Mouse (Mus musculus): ENCODE measurements around the gene Slc11a2.
"Not testable (repeated sequence)": the region's sequence is repeated elsewhere in the genome, so short reads cannot be mapped to it uniquely, and the experiment has no call there.

Slc11a2 gene

DNA sequence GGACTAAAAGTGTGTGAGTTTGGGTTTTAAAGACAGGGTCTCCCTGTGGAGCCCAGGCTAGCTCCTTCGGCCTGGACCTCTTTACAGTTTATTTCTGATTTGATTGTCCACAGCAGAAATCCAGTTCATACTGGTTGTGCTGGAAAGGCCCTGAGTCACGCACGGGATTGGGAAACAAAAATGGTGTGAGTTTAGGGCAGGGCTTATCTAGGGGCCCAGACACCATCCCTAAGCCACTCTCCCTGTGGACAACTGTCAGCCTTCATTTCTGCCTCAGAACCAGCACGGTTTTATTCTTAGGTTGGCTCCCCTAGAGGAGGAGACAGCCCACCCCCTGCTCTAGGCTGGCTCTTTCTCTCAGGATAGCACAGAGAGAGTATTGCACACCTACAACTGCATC, 8.4 kb upstream of the Slc11a2 start:
- DNase-seq = no peak

DNA sequence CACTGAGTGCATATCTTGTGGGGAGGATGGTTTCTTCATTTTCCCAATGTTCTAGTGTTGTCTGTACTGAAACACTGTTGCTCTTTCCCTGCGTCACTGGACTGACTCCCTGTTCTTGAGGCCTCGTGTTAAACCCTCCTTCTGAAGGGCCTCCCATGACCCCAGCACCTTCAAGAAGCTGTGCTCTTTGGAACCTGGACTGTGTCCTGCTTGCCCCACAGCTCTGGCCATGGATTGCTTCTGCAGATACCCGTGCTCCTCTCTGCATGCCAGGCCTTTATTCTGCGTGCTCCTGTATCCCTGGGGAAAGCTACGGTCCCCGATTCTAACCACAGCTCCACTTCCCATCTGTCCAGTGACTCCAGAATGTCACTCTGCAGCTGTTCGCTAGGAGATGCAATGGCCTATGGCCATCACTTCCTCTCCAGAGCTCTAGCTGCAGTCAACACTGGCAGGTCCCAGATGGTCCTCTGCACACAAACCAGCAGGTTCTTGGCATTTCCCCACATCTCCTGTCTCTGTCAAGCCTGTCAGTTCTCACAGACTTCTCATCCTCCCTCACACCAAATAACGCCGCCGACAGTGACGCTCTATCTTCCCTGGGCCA, 5.2 kb upstream of the Slc11a2 start:
- DNase-seq = peak; percentile 14

DNA sequence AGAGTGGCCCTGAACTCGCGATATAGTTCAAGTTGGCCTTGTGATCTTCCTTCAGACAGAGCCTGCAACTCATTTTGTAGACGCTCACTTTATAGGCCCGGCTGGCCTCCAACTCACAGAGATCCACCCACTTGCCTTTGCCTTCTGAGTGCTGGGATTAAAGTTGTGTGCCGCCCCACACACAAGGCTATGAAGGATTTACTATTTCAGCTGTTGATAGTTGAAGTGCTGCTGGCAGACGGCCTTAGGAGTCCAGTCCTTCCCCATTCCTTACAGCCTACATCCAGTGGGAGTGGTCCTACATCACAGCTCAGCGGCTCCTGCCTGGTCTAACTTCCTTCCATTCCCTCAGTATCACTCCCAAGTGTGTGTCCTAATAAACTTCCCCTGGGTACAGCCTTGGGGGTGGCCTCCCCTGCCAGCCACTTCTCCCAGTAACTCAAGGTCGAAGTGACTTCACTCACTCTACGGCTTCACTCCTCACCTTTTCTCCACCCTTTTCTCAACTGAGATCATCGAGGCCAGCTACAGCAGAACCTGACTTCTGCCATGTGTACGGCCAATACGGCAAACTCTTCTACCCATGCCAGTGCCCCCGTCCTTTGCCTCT, 3.5 kb upstream of the Slc11a2 start:
- no peak for DNase-seq

GRCm38 (mm10) chr15:100423916-100424315, 956 bp downstream of the Slc11a2 start:
- DNase-seq = peak; percentile 38

GRCm38 (mm10) chr15:100422899-100423860, 1.7 kb downstream of the Slc11a2 start:
- peak; percentile 97 for DNase-seq

GRCm38 (mm10) chr15:100422476-100422875, 2.4 kb downstream of the Slc11a2 start:
- no peak for DNase-seq

DNA sequence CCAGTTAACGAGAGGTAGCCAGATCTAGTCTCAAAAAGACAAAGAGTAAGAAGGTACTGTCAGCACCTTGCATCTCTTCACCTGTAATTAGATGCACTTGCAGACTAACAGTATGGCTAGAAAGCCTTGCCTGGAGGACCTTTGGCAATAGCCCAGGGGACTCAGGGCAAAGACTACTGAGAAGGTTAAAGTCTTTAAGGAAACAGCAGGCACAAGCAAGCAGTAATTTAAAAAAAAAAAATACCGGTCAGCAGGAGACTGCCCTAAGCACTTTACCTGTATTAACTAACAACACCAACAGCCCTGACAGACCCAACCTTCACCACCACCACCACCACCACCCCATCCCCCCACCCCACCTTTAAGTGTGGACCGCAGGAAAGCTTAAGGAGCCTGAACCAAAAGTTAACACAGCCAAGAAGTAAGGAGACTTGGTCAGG, 3.1 kb downstream of the Slc11a2 start, which contains the start of gene Gm5475:
Gene Gm5475 (plus strand): TSS at position 390 of the 440 bp plus-strand sequence.
- not testable (repeated sequence) for DNase-seq

DNA sequence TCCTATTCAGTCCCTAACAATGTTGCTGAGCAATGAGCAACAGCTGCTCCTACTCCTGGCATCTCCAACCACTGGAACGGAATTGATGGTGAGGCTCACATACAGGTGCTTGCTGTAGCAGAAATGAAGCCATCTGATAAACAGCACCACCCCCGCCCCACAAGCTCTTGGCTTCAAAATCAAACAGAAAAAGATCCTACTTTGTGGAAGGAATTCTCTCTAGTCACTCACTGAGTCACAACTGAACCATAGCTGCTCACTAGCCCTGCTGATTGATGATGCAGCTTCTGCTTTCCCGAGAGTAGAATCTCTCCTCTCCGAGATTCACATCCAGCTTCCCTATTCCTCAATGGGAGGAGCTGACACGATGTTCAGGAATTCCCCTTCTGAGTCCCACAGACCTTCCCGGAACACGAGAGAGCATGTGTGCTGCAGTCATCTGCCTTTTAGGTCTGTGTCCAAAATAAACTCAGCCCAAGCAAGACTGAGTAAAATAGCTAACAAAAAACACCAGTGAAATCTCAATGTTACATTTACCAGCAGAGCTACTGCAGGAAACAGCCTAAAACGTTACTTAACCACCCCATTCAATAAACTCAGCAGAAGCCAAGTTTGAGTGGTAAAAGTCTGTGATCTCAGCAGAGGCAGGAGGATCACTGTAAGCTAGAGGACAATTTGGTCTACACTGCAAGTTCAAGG, 3.7 kb downstream of the Slc11a2 start:
- DNase-seq = no peak

DNA sequence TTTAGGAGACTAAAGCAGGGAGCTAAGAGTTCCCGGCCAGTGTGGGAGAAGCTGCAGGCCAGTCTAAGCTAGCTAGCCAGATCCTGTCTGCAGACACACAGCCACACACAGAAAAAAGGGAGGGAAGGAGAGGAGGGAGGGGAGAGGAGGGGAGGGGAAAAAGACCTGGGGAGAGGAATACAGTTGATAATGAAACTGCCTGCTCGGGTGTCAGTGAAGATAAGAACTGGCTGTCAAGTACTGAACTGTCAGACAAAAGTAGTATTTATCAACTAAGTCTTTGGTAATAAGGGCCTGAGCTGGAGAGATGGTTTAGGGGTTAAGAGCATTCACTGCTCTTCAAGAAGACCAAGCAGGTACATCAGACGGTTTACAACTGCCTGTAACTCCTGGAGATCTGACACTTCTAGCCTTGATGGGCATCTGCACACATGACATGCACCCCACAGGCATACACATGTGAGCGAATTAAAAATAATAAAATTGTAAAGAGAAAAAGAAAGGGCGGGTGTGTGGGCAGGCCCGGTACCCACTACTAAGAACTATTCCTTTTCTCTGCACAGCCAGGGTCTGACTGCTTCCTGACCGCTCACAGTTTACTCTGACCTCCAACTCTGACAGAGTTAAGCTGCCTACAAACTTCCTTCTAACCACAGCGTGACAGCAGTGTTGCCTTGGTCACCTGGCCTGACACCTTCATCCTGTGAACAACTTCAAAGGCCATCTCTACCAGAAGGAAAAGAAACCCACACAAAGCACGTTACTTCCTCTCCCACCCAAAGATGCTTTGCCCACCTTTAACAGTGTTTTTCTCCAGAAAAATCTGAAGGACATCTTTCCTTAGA, 4.7 kb downstream of the Slc11a2 start:
- DNase-seq = no peak

GRCm38 (mm10) chr15:100419311-100419710, 5.6 kb downstream of the Slc11a2 start:
- no peak for DNase-seq

DNA sequence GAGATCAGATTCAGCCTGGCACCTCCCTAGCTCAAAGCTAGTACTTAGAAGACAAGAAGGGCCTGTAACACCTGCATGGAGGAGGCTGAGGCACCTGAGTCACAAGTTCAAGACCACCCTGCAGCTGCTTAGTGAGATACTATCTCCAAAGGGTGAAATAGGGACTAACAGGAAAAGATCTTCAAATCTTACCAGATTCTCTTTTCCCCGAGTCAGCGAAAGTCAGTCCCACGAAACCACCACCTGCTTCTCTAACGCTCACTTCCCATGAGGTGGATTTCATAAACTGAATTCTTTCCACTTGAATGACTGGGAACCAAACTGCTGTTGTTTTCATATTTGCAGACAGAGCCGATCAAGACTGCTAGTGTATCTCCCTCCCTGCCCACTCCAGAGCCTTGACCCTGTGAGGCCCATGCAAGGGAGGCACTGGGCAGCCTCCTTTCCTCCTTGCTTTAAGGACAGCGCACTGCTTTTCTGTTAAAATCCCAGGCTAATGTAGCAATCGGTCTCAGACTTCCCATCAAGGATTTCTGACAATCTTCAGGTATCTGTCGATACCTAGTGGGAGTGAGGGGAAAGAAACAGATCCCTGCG, 6.9 kb downstream of the Slc11a2 start:
- peak; percentile 43 for DNase-seq

GRCm38 (mm10) chr15:100415684-100416083, 9.2 kb downstream of the Slc11a2 start:
- no peak for DNase-seq

GRCm38 (mm10) chr15:100414942-100415341, 9.9 kb downstream of the Slc11a2 start:
- DNase-seq = no peak

DNA sequence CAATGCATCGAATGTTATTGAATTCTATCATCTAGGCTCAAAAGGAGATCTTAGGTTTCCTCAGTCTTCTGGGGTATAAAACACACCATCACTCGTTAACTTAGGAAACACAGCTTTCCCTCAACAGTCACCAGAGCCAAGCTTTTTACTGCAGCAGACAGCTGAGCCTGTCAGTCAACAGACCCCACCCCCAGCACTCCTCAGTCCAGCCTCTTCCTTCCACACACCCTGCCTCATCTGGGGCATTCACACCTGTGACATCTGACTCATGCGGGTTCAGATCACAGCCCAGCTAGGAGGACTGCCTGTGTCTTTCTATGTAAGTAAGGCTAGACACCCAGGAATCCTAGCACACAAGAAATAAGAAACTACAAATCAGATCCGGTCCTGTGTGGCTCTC, 10.9 kb downstream of the Slc11a2 start:
- DNase-seq = no peak

DNA sequence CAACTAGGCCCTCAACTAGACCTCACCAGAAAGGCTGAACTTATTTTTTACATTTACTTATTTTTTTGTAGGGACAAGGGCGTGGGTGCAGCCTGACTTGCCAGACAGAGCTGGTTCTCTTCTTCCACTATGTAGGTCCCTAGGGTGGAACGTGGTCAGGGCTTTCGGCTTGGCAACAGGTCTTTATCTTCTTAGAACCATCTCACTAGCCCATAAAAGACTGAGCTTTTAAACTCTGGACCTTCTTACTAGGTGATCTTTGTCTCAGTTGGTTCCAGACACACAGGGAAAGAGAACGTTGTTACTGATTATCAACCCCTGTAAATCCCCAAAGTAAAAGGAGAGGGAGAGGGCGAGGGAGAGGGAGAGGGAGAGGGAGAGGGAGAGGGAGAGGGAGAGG, 11.6 kb downstream of the Slc11a2 start:
- no peak for DNase-seq

DNA sequence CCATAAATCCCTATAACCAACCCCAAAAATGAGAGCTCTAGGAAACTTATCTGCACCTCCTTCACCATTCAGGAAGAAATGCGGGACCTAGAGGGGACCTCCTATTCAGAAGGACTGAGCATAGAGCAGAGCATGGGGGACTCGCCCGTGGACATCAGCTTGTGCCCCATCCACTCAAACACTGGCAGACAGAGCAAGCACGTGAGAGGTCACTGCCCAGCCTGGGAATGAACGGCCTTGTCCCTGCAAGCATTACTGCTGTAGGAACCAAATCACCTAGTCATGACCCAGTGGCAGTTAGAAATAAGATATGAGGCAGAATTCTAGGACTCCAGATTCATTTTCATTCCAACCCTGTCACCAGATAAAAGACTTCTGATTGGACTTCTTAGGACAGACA, 13.1 kb downstream of the Slc11a2 start:
- DNase-seq = no peak

DNA sequence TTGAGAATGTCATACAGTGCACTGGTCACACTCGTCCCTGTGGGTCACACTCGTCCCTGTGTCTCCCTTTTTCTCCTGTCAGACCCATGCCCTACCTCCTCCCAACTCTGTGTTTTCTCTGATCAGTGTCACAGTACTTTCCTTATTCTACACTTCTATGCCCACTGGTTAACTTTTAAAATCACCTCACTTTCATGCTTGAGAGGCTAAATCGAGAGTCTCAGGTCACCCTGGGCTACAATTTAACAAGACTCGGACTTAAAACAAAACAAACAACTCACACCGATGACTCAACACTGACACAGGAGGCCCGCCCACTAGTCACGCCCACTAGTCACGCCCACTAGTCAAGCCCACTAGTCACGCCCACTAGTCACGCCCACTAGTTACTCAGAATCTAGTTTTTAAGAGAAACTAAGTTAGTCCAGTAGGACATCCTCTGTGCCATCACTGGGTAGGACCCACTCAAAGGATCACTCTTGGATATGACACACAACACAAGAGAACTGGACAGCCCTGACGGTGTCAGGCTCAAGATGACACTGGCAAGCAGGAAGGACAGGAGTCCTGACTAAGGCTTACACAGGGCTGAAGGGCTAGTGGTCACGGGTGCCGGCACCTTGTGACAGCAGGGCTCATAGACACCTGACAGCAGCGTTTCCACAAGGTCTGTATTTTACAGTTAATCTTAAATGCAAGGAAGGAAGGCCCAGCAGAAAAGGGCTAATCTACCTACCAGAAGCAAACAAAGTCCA, 13.8 kb downstream of the Slc11a2 start:
- DNase-seq = no peak

- DNase-seq = no peak
These were observed 18.8 kb downstream of the Slc11a2 start for GRCm38 (mm10) chr15:100406088-100406487.

DNA sequence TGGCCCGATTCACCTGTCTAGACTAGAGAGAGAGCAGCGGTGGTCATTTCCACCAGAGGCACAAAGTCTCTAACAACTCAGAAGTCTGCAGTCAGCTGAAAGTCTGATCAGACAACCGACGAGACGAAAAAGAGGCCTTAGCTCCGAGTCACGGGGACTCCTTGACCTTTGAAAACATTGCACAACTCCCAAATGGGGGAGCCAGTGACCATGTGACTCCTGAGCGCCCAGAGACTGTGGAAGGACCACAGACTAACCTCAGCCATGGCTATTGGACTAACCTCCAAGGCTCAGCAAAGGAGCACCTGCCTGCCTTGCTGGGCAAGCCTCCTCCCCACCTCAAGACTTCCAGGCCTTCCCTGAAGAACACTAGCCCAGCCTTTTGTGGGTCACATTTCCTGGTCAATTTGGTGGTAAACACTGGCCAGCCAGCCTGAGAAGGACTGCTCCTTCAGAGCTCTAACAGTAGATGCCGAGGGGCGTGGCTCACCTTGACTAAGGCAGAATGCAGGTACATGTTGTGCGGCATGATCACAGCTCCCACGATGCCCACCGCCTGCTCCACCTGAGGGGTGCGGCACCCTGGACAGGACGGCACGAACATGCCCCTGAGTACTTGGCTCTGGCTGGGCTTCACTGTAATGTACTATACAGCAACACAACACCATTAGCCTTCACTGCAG, 21.4 kb downstream of the Slc11a2 start:
- DNase-seq = no peak

- DNase-seq = no peak
These were observed 22.1 kb downstream of the Slc11a2 start for GRCm38 (mm10) chr15:100402798-100403197.

Data from retina, postnatal 1 day (tissue).